Mouse (Mus musculus) spleen, postnatal 0 days (tissue): Measurements from ENCODE around the gene Fzd7. TPM values are rescaled to one million over a fixed set of nuclear protein-coding genes. Genes with fewer than 3 reads are reported as not detected.

Experiments used
- polyA plus RNA-seq: library from polyadenylated mRNA; unstranded; fragments of >200 nt; fragmentation: Nextera tagmentation; extraction: Ambion mirVana; gene quantifications from 2 replicates; pipeline ENCODE4 v1.2.1, GENCODE M21; 2015

Fzd7 gene
- 1.4 and 1.8 TPM in 2 replicates for polyA plus RNA-seq

GRCm38 (mm10) chr1:59482331-59482695 is at the start of gene Fzd7:
Gene Fzd7 (plus strand): TSS chr1:59482424.

GRCm38 (mm10) chr1:59516026-59516917 is 34.0 kb downstream of the Fzd7 start, which contains the start of gene Gm973:
Gene Gm973 (plus strand): TSS chr1:59516264.

Other genes with a start within 250 kb of the Fzd7 start
- 2.7 and 3.0 TPM in 2 replicates for gene Als2, start 245.2 kb upstream of the Fzd7 start, polyA plus RNA-seq
- 0.23 TPM in 1 of 2 replicates, not detected in the other for gene Cdk15, start 225.5 kb upstream of the Fzd7 start, polyA plus RNA-seq
- 0.29 and 2.0 TPM in 2 replicates for gene Gm973, start 33.8 kb downstream of the Fzd7 start, polyA plus RNA-seq
- 209 and 210 TPM in 2 replicates for gene Sumo1, start 188.4 kb downstream of the Fzd7 start, polyA plus RNA-seq
- gene Nop58, start 202.5 kb downstream of the Fzd7 start, polyA plus RNA-seq, result 191 and 194 TPM in 2 replicates